ENCODE assay signal across 8 mouse cellular contexts in the genomic region with DNA sequence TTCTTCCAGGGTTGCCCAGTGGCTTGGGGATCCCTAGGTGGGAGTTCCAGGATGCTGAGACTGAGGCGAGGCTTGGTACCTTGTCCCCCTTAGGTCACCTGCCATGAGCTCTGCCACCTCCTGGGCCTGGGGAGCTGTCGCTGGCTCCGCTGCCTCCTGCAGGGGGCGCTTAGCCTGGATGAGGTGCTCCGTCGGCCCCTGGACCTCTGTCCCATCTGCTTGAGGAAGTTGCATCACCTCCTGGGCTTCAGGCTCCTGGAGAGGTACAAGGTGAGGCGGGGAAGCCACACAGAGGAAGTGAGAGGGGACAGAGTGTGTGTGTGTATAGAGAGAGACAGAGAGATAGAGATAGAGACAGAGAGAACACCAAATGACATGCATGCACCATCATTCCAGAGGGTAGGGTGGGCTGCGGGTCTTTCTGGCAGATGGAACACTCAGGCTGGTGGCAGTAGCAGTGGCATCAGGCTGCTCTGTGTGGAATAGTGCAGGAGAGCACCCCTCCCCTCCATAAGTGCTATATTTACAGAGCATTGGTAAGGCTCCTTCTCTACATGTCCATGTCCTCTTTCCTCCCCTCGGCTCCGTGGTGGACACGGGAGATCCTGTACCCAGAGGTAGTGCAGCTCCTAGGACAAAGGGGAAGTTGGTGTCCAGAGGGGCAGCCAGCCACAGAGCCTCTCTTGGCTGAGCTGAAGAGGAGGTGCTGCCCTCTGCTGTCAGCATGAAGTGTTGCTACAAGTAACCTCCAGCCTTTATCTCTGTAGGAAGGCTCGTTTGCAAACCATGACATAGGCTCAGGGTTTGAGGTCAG. TPM values are rescaled to one million over a fixed set of nuclear protein-coding genes. Genes with fewer than 3 reads are reported as not detected.
DNase-seq lines count a peak whose midpoint lies in the region; ATAC-seq and TF ChIP-seq lines count a peak whose summit lies in the region.

No protein-coding gene starts in this region.

- H3K36me3 ChIP-seq in E14TG2a.4 (ENCODE audit: insufficient read depth, low read length), result peaks cover 3% of the 10 kb centered on the region; the same call in 1 of the 2 replicates
- 0 out of 2 replicates have a peak, but pooled peaks cover 3% of the 10 kb centered on the region for H3K36me3 ChIP-seq in forebrain, embryonic 10.5 days (replicated peaks)
- no peaks in the 10 kb centered on the region for H3K36me3 ChIP-seq in heart, postnatal 0 days (replicated peaks; ENCODE audit: control insufficient read depth, insufficient read depth, low read length)
- no peaks in the 10 kb centered on the region for H3K36me3 ChIP-seq in neural tube, embryonic 14.5 days (ENCODE audit: control insufficient read depth, insufficient read depth, low read length)

- no peak overlapping the region; the same call in 1 of the 2 replicates for H3K9ac ChIP-seq in heart, postnatal 0 days (replicated peaks; ENCODE audit: low read depth, low read length)
- H3K9ac ChIP-seq in neural tube, embryonic 14.5 days (replicated peaks; ENCODE audit: low read depth, low read length), result no peak overlapping the region; the same call in 1 of the 2 replicates

- peak overlapping the region; percentile 52 for H3K4me2 ChIP-seq in heart, postnatal 0 days (ENCODE audit: low read depth, low read length)
- H3K4me2 ChIP-seq in neural tube, embryonic 14.5 days (ENCODE audit: low read depth, low read length), result peak overlapping the region; percentile 19

- peak; percentile 66 for DNase-seq in c-Kit-positive CD71-positive TER-119-negative erythroid progenitor cells, embryonic 14.5 days (ENCODE audit: low read depth)
- peak; percentile 75 for DNase-seq in forebrain, embryonic 10.5 days (ENCODE audit: extremely low spot score, low spot score)
- peak; percentile 88 for DNase-seq in heart, postnatal 0 days (ENCODE audit: low spot score)
- peak; percentile 85 to 89 for DNase-seq in kidney, postnatal 25 days
- peak; percentile 77 for DNase-seq in lung, adult 18-20 months
- peak; percentile 84 for DNase-seq in testis, postnatal 10 days (ENCODE audit: low spot score)

- H3K27me3 ChIP-seq in E14TG2a.4 (ENCODE audit: insufficient read depth, low read length), result peaks cover 9% of the 10 kb centered on the region; the same call in 1 of the 2 replicates
- no peaks in the 10 kb centered on the region for H3K27me3 ChIP-seq in forebrain, embryonic 10.5 days (ENCODE audit: poor library complexity, severe bottlenecking)
- H3K27me3 ChIP-seq in heart, postnatal 0 days (ENCODE audit: control insufficient read depth, insufficient read depth, low read length), result no peaks in the 10 kb centered on the region
- H3K27me3 ChIP-seq in neural tube, embryonic 14.5 days (ENCODE audit: control insufficient read depth, insufficient read depth, low read length), result no peaks in the 10 kb centered on the region

- H3K4me3 ChIP-seq in E14TG2a.4 (replicated peaks; ENCODE audit: low read length), result peak overlapping the region; percentile 67
- H3K4me3 ChIP-seq in forebrain, embryonic 10.5 days, result peak overlapping the region; percentile 44
- peak overlapping the region; percentile 27 for H3K4me3 ChIP-seq in heart, postnatal 0 days (ENCODE audit: low read depth, low read length)
- H3K4me3 ChIP-seq in neural tube, embryonic 14.5 days (ENCODE audit: low read depth, low read length), result no peak overlapping the region

- peak overlapping the region; percentile 88 for H3K27ac ChIP-seq in forebrain, embryonic 10.5 days
- H3K27ac ChIP-seq in heart, postnatal 0 days (ENCODE audit: low read depth), result no peak overlapping the region
- H3K27ac ChIP-seq in neural tube, embryonic 14.5 days (ENCODE audit: low read depth, low read length), result no peak overlapping the region

- WGBS in forebrain, embryonic 10.5 days, result 22% methylated on average over 12 of the region's 12 CpGs
- WGBS in heart, postnatal 0 days, result 12% methylated on average over 12 of the region's 12 CpGs
- WGBS in neural tube, embryonic 14.5 days, result 19% methylated on average over 12 of the region's 12 CpGs

- ATAC-seq in heart, postnatal 0 days (ENCODE audit: insufficient read depth, low read depth), result peak; percentile 84
- peak; percentile 78 for ATAC-seq in neural tube, embryonic 14.5 days (ENCODE audit: low read depth)

- peak; percentile 63 for TF ChIP-seq CTCF in E14TG2a.4 (conservative IDR thresholded peaks at IDR 0.05; ENCODE audit: low read length)
- peak; percentile 92 for TF ChIP-seq CTCF in heart, postnatal 0 days (IDR thresholded peaks at IDR 0.05; ENCODE audit: low read depth)

- no peak for TF ChIP-seq EP300 in heart, postnatal 0 days (IDR thresholded peaks at IDR 0.05; ENCODE audit: low read depth)

- peaks cover 12% of the 10 kb centered on the region for H3K9me3 ChIP-seq in E14TG2a.4 (ENCODE audit: low read length)
- peaks cover 8% of the 10 kb centered on the region for H3K9me3 ChIP-seq in forebrain, embryonic 10.5 days
- H3K9me3 ChIP-seq in heart, postnatal 0 days (replicated peaks; ENCODE audit: control insufficient read depth, low read length), result 0 out of 2 replicates have a peak, but pooled peaks cover 3% of the 10 kb centered on the region
- no peaks in the 10 kb centered on the region; the same call in 1 of the 2 replicates for H3K9me3 ChIP-seq in neural tube, embryonic 14.5 days (ENCODE audit: control insufficient read depth, low read length)

- peaks cover 31% of the 10 kb centered on the region for H3K4me1 ChIP-seq in E14TG2a.4 (replicated peaks; ENCODE audit: low read depth, low read length)
- H3K4me1 ChIP-seq in forebrain, embryonic 10.5 days, result peaks cover 13% of the 10 kb centered on the region
- peaks cover 6% of the 10 kb centered on the region; the same call in 1 of the 2 replicates for H3K4me1 ChIP-seq in heart, postnatal 0 days (ENCODE audit: control insufficient read depth, insufficient read depth)
- no peaks in the 10 kb centered on the region for H3K4me1 ChIP-seq in neural tube, embryonic 14.5 days (ENCODE audit: control insufficient read depth, insufficient read depth, low read length)

RNA-seq across cellular contexts. Expression of gene Amz1, which starts 25.3 kb away (rescaled TPM):
- polyA plus RNA-seq in forebrain, embryonic 10.5 days (2016; fragmentation: Nextera tagmentation; extraction: Ambion mirVana), result 0.63 and 0.66 TPM in 2 replicates
- total RNA-seq in heart, postnatal 0 days (2014; rRNA removed; ENCODE audit: low replicate concordance), result 0.08 and 0.15 TPM in 2 replicates
- 0.81 and 0.94 TPM in 2 replicates for polyA plus RNA-seq in heart, postnatal 0 days (2015; fragmentation: Nextera tagmentation; extraction: Ambion mirVana)
- polyA plus RNA-seq in neural tube, embryonic 14.5 days (2014; fragmentation: Nextera tagmentation; extraction: Ambion mirVana), result 2.6 and 2.9 TPM in 2 replicates

RNA-seq across cellular contexts. Expression of gene Brat1, which starts 44.5 kb away (rescaled TPM):
- polyA plus RNA-seq in forebrain, embryonic 10.5 days (2016; fragmentation: Nextera tagmentation; extraction: Ambion mirVana), result 21.5 and 23.6 TPM in 2 replicates
- total RNA-seq in heart, postnatal 0 days (2014; rRNA removed; ENCODE audit: low replicate concordance), result 19.3 and 25.0 TPM in 2 replicates
- polyA plus RNA-seq in heart, postnatal 0 days (2015; fragmentation: Nextera tagmentation; extraction: Ambion mirVana), result 9.5 and 10.6 TPM in 2 replicates
- 17.6 and 18.4 TPM in 2 replicates for polyA plus RNA-seq in neural tube, embryonic 14.5 days (2014; fragmentation: Nextera tagmentation; extraction: Ambion mirVana)

RNA-seq across cellular contexts. Expression of gene Iqce, which starts 47.1 kb away (rescaled TPM):
- 24.0 and 30.5 TPM in 2 replicates for polyA plus RNA-seq in forebrain, embryonic 10.5 days (2016; fragmentation: Nextera tagmentation; extraction: Ambion mirVana)
- total RNA-seq in heart, postnatal 0 days (2014; rRNA removed; ENCODE audit: low replicate concordance), result 3.8 and 9.6 TPM in 2 replicates
- 4.8 and 5.1 TPM in 2 replicates for polyA plus RNA-seq in heart, postnatal 0 days (2015; fragmentation: Nextera tagmentation; extraction: Ambion mirVana)
- polyA plus RNA-seq in neural tube, embryonic 14.5 days (2014; fragmentation: Nextera tagmentation; extraction: Ambion mirVana), result 26.1 and 29.8 TPM in 2 replicates
